Mouse (Mus musculus) neural tube, embryonic 12.5 days (tissue): Measurements from ENCODE around the gene Gm17387. TPM values are rescaled to one million over a fixed set of nuclear protein-coding genes. Genes with fewer than 3 reads are reported as not detected.

ENCODE experiments used
- ATAC-seq: fragments of 200-750 bp; cut with Nextera tagmentation; 2 replicates; pipeline ENCODE4 v1.8.0; 2017; ENCODE audit warnings: low read depth, mild to moderate bottlenecking, moderate TSS enrichment, moderate library complexity; ENCODE audit not compliant: low FRiP score
- H3K27ac ChIP-seq: fragments of 300-500 bp; sonication (generic); 2 replicates; pipeline ENCODE4 v1.5.1; 2016
- H3K27me3 ChIP-seq: fragments of 300-500 bp; sonication (generic); replicated peaks from 2 replicates; pipeline ENCODE4 v1.6.1; 2016; ENCODE audit warnings: mild to moderate bottlenecking
- H3K36me3 ChIP-seq: fragments of 300-500 bp; sonication (generic); 2 replicates; pipeline ENCODE4 v1.6.1; 2016; ENCODE audit warnings: mild to moderate bottlenecking
- H3K4me1 ChIP-seq: fragments of 300-500 bp; sonication (generic); 2 replicates; pipeline ENCODE4 v1.6.1; 2016
- H3K4me2 ChIP-seq: fragments of 300-500 bp; sonication (generic); replicated peaks from 2 replicates; pipeline ENCODE4 v1.6.1; 2016; ENCODE audit warnings: mild to moderate bottlenecking
- H3K4me3 ChIP-seq: fragments of 300-500 bp; sonication (generic); 2 replicates; pipeline ENCODE4 v1.5.1; 2016
- H3K9ac ChIP-seq: fragments of 300-500 bp; sonication (generic); 2 replicates; pipeline ENCODE4 v1.6.1; 2016; ENCODE audit warnings: mild to moderate bottlenecking
- H3K9me3 ChIP-seq: fragments of 300-500 bp; sonication (generic); 2 replicates; pipeline ENCODE4 v1.6.1; 2016; ENCODE audit warnings: mild to moderate bottlenecking
- WGBS: fragments of 180-500 bp; shearing (Covaris S2); methylation state at CpG from one replicate; pipeline ENCODE4 v1.1.7; 2016; 5-methylcytosine and 5-hydroxymethylcytosine counted together
- polyA plus RNA-seq: library from polyadenylated mRNA; unstranded; fragments of >200 nt; fragmentation: Nextera tagmentation; extraction: Ambion mirVana; gene quantifications from 2 replicates; pipeline ENCODE4 v1.2.1, GENCODE M21; 2016

The Gm17387 gene
- polyA plus RNA-seq, 1 experiment from 2014 or later = not detected

DNA sequence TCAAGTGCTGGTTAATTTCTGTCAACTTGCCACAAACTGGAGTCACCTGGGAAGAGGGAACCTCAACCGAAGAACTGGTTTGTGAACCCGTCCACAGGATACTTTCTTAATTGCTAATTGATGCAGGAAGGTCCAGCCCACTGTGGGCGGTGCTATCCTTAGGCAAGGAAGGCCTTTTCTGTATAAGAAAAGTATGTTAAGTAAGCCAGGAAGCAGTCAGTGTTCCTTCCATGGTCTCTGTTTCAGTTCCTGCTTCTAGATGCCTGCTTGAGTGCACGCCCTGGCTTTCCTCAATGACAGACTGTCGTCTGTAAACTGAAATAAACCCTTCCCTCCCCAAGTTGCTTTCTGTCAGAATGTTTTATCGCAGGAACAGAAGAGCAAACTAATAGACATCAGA, 28.0 kb downstream of the Gm17387 start:
- ATAC-seq = no peak
- no peak overlapping the region for H3K4me3 ChIP-seq

DNA sequence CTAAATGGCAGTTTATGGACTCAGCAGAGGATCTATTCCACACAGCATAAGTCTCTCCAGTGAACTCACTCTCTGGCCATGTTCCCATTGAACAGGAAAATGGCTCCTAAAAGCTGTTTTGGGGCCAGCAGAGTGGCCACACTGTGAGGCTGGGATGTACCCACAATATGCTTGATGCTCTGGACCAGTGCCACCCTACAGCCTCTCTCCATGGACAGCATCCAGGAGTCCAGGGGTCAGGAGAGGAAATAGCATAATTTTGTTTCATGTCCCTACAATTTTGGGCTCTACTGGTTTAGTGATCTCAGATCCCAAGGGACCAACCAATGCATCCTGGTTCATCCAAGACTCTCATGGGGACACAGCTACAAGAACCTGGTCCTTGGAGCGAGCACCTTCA, 28.6 kb downstream of the Gm17387 start:
- Histone ChIP-seq H3K4me1 (peaks cover 16% of the 10 kb centered on the region), H3K9me3 (0 out of 2 replicates have a peak, but pooled peaks cover 3% of the 10 kb centered on the region), H3K9ac (no peak overlapping the region), H3K27ac (no peak overlapping the region), H3K36me3 (no peaks in the 10 kb centered on the region; the same call in 1 of the 2 replicates), H3K4me3 (no peak overlapping the region), H3K4me2 (no peak overlapping the region), H3K27me3 (no peaks in the 10 kb centered on the region)
- 97% methylated on average over 1 of the region's 1 CpGs for WGBS
- no peak for ATAC-seq

More for the DNA sequence above, 28.0 kb downstream of the Gm17387 start:
- 91% methylated on average over 6 of the region's 6 CpGs for WGBS
- H3K27me3 ChIP-seq = no peaks in the 10 kb centered on the region
- 0 out of 2 replicates have a peak, but pooled peaks cover 3% of the 10 kb centered on the region for H3K9me3 ChIP-seq
- no peak overlapping the region for H3K4me2 ChIP-seq
- H3K36me3 ChIP-seq = no peaks in the 10 kb centered on the region
- no peak overlapping the region for H3K9ac ChIP-seq
- H3K27ac ChIP-seq = no peak overlapping the region
- H3K4me1 ChIP-seq = peaks cover 11% of the 10 kb centered on the region

DNA sequence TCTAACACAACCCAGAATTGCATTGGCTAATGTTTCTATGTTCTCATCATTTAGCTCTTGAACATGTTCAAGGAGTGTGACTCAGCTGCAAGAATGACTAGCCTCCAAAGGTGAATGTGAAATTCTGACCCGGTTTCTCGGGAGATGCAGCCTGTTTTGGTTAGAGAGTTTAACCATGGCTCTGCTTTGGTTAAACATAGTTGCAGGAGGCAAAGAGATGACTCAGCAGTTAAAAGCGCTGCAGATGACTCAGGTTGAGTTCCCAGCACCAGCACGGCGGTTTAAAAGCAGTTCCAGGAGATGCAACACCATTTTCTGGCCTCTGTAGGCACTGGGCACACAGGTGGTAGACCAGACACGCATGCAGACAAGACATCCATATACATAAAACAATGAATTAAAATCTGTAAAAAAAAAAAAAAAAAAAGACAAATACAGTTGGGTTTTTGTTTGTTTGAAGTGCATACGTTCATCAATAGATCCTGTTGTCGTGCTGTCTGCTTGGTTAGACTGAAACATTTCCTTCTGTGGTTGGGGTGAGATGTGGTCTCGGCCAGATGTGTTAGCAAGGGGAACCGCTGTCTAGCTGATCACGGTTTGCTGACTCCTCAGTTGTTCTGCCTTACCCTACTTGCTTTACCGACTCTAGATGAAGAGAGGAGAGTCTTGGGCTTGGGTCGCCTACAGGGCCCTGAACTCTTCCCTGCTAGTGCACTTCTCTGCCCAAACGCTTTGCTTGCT, 29.8 kb downstream of the Gm17387 start:
- H3K27ac ChIP-seq = no peak overlapping the region
- H3K4me1 ChIP-seq = peaks cover 22% of the 10 kb centered on the region
- no peak for ATAC-seq
- H3K9ac ChIP-seq = no peak overlapping the region
- H3K4me3 ChIP-seq = no peak overlapping the region
- H3K27me3 ChIP-seq = no peaks in the 10 kb centered on the region
- H3K4me2 ChIP-seq = no peak overlapping the region
- H3K9me3 ChIP-seq = 0 out of 2 replicates have a peak, but pooled peaks cover 3% of the 10 kb centered on the region
- 93% methylated on average over 14 of the region's 14 CpGs for WGBS
- H3K36me3 ChIP-seq = peaks cover 9% of the 10 kb centered on the region; the same call in 1 of the 2 replicates

DNA sequence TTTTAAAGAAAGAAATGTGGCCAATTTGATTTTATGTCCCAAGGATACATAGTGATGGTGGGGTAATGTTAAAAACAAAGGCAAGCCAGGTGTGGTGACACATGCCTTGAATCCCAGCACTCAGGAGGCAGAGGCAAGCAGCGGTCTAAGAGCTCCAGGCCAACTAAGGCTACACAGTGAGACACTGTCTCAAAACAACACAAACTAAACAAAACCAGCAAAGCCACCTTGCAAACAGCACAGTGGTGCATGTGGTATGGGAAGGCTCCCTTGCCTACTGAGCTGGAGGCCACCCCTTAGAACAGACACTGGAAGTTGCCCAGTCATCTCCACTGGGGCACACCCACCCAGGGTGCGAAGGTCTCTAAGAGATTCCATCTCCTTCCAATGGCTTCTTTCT, 31.0 kb downstream of the Gm17387 start:
- WGBS = 72% methylated on average over 2 of the region's 2 CpGs
- H3K4me1 ChIP-seq = peaks cover 22% of the 10 kb centered on the region
- H3K9me3 ChIP-seq = 0 out of 2 replicates have a peak, but pooled peaks cover 3% of the 10 kb centered on the region
- H3K9ac ChIP-seq = peak overlapping the region; percentile 95
- ATAC-seq = peak; percentile 9; the same call in 1 of the 2 replicates
- H3K36me3 ChIP-seq = peaks cover 20% of the 10 kb centered on the region
- H3K4me3 ChIP-seq = peak overlapping the region; percentile 87
- peak overlapping the region; percentile 91 for H3K4me2 ChIP-seq
- H3K27me3 ChIP-seq = no peaks in the 10 kb centered on the region
- H3K27ac ChIP-seq = peak overlapping the region; percentile 15; the same call in 1 of the 2 replicates

DNA sequence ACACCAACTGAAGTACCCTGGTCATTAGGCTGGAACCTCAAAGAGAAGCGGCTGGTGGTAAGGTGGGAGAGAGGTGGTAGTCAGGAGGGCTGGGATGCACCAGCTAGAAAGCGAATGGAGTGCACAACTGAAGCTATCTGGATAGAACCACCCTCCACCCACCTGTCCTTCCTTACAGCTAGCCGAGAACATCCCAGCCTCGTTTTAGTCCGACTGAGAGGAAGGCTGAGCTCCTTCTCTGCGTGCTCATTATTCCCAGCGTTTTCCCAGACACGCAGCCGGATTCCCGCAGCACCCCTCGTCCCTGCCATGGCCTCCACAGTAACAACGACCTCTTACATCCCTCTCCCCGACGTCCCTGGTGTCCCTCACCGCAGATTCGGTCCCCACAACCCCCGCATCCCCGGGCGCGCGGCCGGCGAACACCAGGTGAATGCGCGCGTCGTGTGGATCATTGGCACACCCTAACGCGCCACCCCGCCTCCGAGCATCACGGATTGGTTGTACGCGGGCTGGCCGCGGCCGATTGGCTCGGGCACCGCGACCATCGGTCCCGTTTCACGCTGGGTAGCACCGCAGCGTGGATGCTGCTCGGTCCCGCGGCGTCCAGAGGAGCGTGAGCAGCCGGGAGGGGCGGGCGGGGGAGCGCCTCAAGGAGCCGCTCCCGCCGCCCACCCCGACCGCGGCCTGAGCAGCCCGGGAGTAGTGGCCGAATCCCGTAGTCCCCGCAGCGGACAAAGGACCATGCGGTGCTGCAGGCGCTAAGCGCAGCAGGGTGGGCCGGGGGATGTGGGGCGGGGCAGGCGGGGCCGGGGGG, 31.7 kb downstream of the Gm17387 start, which contains the start of gene B4galnt4:
TSS of gene B4galnt4 (plus strand) at position 679 of the 817 bp plus-strand sequence.
- H3K27ac ChIP-seq = peak within 1 kb of the TSS; percentile 68
- H3K4me1 ChIP-seq = peaks cover 22% of the 10 kb centered on the region
- H3K4me3 ChIP-seq = peak within 1 kb of the TSS; percentile 87
- H3K9ac ChIP-seq = peak within 1 kb of the TSS; percentile 95
- no peaks in the 10 kb centered on the region for H3K27me3 ChIP-seq
- H3K9me3 ChIP-seq = 0 out of 2 replicates have a peak, but pooled peaks cover 3% of the 10 kb centered on the region
- peak; percentile 99 for ATAC-seq
- peaks cover 27% of the 10 kb centered on the region for H3K36me3 ChIP-seq
- WGBS = 1% methylated on average over 69 of the region's 72 CpGs
- H3K4me2 ChIP-seq = peak within 1 kb of the TSS; percentile 91

DNA sequence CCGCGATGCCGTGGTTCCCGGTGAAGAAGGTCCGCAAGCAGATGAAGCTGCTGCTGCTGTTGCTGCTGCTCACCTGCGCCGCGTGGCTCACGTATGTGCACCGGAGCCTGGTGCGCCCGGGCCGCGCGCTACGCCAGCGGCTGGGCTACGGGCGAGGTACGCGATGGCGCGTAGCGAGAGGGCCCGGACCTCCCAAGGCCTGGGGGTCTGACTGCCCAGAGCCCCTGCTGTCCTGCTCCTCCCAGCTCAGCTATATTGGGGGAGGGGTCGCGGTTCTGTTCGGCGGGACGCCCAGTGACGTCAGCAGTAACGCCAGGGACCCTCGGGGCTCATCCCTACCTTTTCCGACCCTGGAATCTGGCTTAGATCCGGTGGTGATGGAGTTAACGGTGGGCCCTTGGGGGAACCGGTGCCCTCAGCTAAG, 32.4 kb downstream of the Gm17387 start:
- peak; percentile 64 for ATAC-seq
- WGBS = under 1% methylated on average over 37 of the region's 37 CpGs
- Histone ChIP-seq H3K9ac (peak overlapping the region; percentile 95), H3K4me1 (peaks cover 22% of the 10 kb centered on the region), H3K27me3 (no peaks in the 10 kb centered on the region), H3K9me3 (no peaks in the 10 kb centered on the region), H3K4me3 (peak overlapping the region; percentile 87), H3K4me2 (peak overlapping the region; percentile 91), H3K36me3 (peaks cover 34% of the 10 kb centered on the region), H3K27ac (peak overlapping the region; percentile 68)

DNA sequence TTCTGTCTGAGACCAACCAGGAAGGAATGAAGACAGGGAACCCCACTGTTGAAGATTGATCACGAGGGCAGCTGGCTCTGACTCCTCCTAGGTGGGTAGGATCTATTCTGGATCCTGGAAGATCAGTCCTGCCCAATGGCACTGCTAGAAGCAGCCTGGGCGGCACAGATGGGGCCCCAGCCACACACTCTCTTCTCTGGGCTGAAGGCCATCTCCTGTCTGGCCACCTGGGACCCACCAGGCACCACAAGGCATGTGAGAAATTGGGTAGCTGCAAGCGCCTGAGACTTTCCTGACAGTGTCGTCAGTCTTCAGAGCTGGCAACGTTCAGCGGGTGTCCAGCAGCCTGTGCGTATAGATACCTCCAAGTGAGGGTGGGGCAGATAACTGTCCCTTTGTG, 33.6 kb downstream of the Gm17387 start:
- Histone ChIP-seq H3K4me1 (peaks cover 22% of the 10 kb centered on the region), H3K4me3 (no peak overlapping the region), H3K36me3 (peaks cover 46% of the 10 kb centered on the region), H3K4me2 (peak overlapping the region; percentile 91), H3K9me3 (no peaks in the 10 kb centered on the region), H3K9ac (peak overlapping the region; percentile 5; the same call in 1 of the 2 replicates), H3K27ac (no peak overlapping the region), H3K27me3 (no peaks in the 10 kb centered on the region)
- WGBS = 87% methylated on average over 7 of the region's 7 CpGs
- ATAC-seq = no peak

DNA sequence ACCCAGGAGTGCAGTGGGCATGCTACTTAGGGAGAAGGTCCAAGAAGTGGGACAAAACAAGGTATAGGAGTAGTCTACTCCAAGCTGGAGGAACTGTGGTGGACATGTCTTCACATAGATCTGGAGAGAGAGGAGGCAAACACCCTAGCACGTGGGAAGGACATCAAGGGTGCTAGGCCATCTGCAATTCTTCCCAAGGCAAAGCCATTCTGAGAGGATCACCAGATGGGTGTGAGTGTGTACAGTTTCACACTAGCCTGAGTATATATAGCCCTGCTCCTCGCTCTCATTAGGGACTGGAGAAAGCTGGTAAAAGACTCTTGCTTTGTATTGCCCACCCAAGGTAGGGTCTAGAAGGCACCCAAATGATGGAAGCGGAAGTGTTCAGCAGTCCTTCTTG, 34.4 kb downstream of the Gm17387 start:
- no peak overlapping the region for H3K4me2 ChIP-seq
- H3K9me3 ChIP-seq = no peaks in the 10 kb centered on the region
- 85% methylated on average over 3 of the region's 3 CpGs for WGBS
- H3K27ac ChIP-seq = no peak overlapping the region
- H3K27me3 ChIP-seq = no peaks in the 10 kb centered on the region
- peaks cover 54% of the 10 kb centered on the region for H3K36me3 ChIP-seq
- no peak for ATAC-seq
- H3K9ac ChIP-seq = no peak overlapping the region
- peaks cover 22% of the 10 kb centered on the region for H3K4me1 ChIP-seq
- no peak overlapping the region for H3K4me3 ChIP-seq

DNA sequence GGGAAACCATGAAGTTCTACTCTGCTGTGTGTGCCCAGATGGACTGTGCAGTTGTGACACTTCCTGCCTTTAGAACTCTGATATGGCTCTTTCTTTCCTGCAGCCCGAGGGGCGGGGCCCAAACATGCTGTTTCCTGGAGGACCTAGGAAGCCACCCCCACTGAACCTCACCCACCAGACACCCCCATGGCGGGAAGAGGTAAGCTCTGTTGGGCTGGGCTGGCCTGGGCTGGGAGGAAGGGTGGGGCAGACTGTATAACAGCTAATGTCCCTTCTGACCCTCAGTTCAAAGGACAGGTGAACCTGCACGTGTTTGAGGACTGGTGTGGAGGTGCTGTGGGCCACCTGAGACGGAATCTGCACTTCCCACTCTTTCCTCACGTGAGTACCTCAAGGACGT, 35.2 kb downstream of the Gm17387 start:
- Histone ChIP-seq H3K4me2 (no peak overlapping the region), H3K36me3 (peaks cover 60% of the 10 kb centered on the region), H3K4me1 (peaks cover 22% of the 10 kb centered on the region), H3K4me3 (no peak overlapping the region), H3K27ac (no peak overlapping the region), H3K9ac (no peak overlapping the region), H3K27me3 (no peaks in the 10 kb centered on the region), H3K9me3 (no peaks in the 10 kb centered on the region)
- ATAC-seq = no peak
- WGBS = 84% methylated on average over 7 of the region's 7 CpGs

DNA sequence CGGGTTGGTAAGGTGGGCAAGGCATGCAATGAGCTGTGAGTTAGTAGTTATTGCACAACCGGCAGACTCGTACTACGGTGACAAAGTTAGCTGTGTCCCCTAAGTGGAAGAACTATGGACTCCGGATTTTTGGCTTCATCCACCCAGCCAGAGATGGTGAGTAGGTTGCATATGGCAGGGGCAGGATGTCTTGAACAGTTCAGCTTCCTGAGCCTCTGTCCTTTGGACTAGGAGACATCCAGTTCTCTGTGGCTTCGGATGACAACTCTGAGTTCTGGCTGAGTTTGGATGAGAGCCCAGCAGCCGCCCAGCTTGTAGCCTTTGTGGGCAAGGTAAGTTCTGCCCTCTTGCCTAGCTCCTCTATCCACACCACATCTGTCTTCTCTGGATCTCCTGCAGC, 35.6 kb downstream of the Gm17387 start:
- Histone ChIP-seq H3K9me3 (no peaks in the 10 kb centered on the region), H3K4me2 (no peak overlapping the region), H3K27ac (no peak overlapping the region), H3K9ac (no peak overlapping the region), H3K4me3 (no peak overlapping the region), H3K36me3 (peaks cover 60% of the 10 kb centered on the region), H3K27me3 (no peaks in the 10 kb centered on the region), H3K4me1 (peaks cover 24% of the 10 kb centered on the region)
- 91% methylated on average over 7 of the region's 7 CpGs for WGBS
- no peak for ATAC-seq

DNA sequence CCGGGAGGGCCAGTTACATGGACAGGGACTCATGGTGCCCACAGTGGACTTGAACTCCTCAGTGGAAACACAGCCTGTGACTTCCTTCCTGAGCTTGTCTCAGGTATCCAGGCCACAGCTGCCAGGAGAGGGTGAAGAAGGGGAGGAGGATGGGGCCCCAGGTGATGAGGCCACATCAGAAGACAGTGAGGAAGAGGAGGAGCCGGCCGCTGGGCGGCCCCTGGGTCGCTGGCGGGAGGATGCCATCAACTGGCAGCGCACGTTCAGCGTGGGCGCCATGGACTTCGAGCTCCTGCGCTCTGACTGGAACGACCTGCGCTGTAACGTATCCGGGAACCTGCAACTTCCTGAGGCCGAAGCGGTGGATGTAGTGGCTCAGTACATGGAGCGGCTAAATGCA, 39.4 kb downstream of the Gm17387 start:
- H3K4me2 ChIP-seq = no peak overlapping the region
- peaks cover 15% of the 10 kb centered on the region for H3K27me3 ChIP-seq
- WGBS = 83% methylated on average over 19 of the region's 19 CpGs
- H3K36me3 ChIP-seq = peaks cover 55% of the 10 kb centered on the region
- no peak for ATAC-seq
- H3K4me3 ChIP-seq = no peak overlapping the region
- H3K27ac ChIP-seq = no peak overlapping the region
- no peaks in the 10 kb centered on the region for H3K9me3 ChIP-seq
- H3K9ac ChIP-seq = no peak overlapping the region
- peaks cover 13% of the 10 kb centered on the region; the same call in 1 of the 2 replicates for H3K4me1 ChIP-seq
